Mouse (Mus musculus): ENCODE measurements around the gene Thsd4. TPM values are rescaled to one million over a fixed set of nuclear protein-coding genes. Genes with fewer than 3 reads are reported as not detected.

Gene Thsd4
- polyA plus RNA-seq, 1 experiment: 1.9 TPM

DNA sequence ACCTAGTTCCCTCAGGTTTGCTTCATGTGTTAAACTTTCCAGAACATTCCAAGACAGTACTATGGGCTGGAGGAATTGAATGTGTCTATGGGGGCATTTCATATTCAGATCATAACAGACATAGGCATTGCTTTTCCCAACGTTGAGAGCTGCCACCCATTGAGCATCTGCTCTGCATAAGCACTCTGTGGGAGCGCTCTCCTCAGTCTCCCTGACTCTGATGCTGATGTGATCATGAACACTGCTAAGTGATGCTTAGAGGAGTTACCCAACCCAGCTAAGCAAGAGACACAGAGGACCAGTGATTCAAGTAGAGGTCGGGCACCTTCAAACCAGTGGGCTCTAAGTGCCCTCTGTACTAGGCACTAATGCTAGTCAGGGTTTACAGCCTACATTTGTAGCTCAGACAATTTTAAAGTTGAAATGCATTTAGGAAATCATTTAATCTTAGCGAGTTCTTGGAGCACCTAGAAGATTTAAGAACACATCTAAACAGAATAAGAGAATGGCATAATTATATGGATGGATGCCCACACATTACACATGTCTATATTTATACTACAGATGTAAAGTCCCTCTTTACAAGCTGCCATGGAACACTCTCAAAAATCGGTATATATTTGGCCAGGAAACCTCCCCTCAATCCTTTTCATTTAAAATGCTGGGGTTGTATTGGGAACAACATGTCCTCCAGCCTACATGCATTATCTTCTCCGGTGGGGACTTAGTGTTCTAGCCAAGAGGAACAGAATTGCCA, 392.4 kb downstream of the Thsd4 start:
- Histone ChIP-seq H3K27ac (ENCODE audit: insufficient read depth, low read length) (no peak overlapping the region), H3K36me3 (ENCODE audit: control insufficient read depth, insufficient read depth, low read length, poor library complexity, severe bottlenecking) (no peaks in the 10 kb centered on the region)
- TF ChIP-seq EP300 (IDR thresholded peaks at IDR 0.05; ENCODE audit: insufficient read depth, low read depth, low read length) (no peak), POLR2A (IDR thresholded peaks at IDR 0.05; ENCODE audit: insufficient read depth, low read length) (no peak), CTCF (IDR thresholded peaks at IDR 0.05; ENCODE audit: low read depth, low read length) (no peak)

DNA sequence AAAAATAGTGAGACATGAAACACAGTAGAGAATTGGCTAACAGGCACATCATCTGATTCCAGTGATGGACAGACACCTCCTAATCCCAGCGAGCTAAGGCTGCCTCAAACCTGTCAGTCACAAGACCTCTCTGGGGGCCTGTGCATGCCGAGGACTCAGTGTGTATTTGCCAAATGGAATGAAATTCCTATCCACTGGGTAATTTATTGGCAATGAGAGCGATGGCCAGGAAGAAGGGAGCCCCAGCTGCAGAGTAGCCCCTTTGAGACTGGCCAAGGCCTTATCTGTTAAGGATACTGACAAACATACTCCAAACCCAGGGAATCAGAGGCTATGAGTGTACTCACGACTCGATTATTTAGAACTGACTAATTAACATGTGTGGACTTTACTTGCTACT, 394.9 kb downstream of the Thsd4 start:
- Histone ChIP-seq H3K9me3 (replicated peaks; ENCODE audit: control insufficient read depth, insufficient read depth, low read length, poor library complexity, severe bottlenecking) (no peaks in the 10 kb centered on the region), H3K9ac (ENCODE audit: low read depth, poor library complexity, severe bottlenecking) (no peak overlapping the region), H3K27me3 (ENCODE audit: control insufficient read depth, insufficient read depth, low read length, poor library complexity, severe bottlenecking) (no peaks in the 10 kb centered on the region), H3K4me1 (ENCODE audit: control insufficient read depth, insufficient read depth, low read length) (no peaks in the 10 kb centered on the region), H3K4me3 (ENCODE audit: low read depth, low read length) (no peak overlapping the region), H3K36me3 (ENCODE audit: control insufficient read depth, insufficient read depth, low read length, poor library complexity, severe bottlenecking) (no peaks in the 10 kb centered on the region), H3K27ac (ENCODE audit: insufficient read depth, low read length) (no peak overlapping the region)
- TF ChIP-seq POLR2A (IDR thresholded peaks at IDR 0.05; ENCODE audit: insufficient read depth, low read length) (no peak), EP300 (IDR thresholded peaks at IDR 0.05; ENCODE audit: insufficient read depth, low read depth, low read length) (no peak), CTCF (IDR thresholded peaks at IDR 0.05; ENCODE audit: low read depth, low read length) (no peak)

More for the DNA sequence above, 392.4 kb downstream of the Thsd4 start:
- Histone ChIP-seq H3K27me3 (ENCODE audit: control insufficient read depth, insufficient read depth, low read length, poor library complexity, severe bottlenecking) (no peaks in the 10 kb centered on the region), H3K4me1 (ENCODE audit: control insufficient read depth, insufficient read depth, low read length) (no peaks in the 10 kb centered on the region), H3K9ac (ENCODE audit: low read depth, poor library complexity, severe bottlenecking) (no peak overlapping the region), H3K4me3 (ENCODE audit: low read depth, low read length) (no peak overlapping the region), H3K9me3 (replicated peaks; ENCODE audit: control insufficient read depth, insufficient read depth, low read length, poor library complexity, severe bottlenecking) (no peaks in the 10 kb centered on the region)

DNA sequence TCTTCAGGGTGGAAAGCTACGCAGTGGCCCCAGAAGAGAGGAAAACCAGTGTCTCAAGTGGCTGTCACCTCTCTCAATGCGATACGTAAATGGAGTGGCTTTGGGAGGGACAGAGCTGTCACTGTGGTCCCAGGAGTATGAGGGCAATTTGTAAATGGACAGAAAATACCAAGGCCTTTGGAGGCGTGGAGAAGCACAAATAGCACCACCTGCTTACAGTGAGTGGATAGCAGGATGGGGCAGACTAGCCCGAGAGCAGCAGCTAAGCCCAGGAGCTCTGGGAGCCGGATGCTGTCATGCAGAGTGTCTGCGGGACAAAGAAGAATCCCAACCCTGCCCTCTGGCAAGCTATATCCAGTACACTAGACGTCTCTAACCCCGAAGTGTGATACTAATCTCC, 397.7 kb downstream of the Thsd4 start:
- no peak overlapping the region for H3K4me3 ChIP-seq (ENCODE audit: low read depth, low read length)
- no peaks in the 10 kb centered on the region for H3K9me3 ChIP-seq (replicated peaks; ENCODE audit: control insufficient read depth, insufficient read depth, low read length, poor library complexity, severe bottlenecking)
- H3K27ac ChIP-seq (ENCODE audit: insufficient read depth, low read length): no peak overlapping the region
- H3K36me3 ChIP-seq (ENCODE audit: control insufficient read depth, insufficient read depth, low read length, poor library complexity, severe bottlenecking): no peaks in the 10 kb centered on the region
- TF ChIP-seq CTCF (IDR thresholded peaks at IDR 0.05; ENCODE audit: low read depth, low read length) (no peak), EP300 (IDR thresholded peaks at IDR 0.05; ENCODE audit: insufficient read depth, low read depth, low read length) (no peak), POLR2A (IDR thresholded peaks at IDR 0.05; ENCODE audit: insufficient read depth, low read length) (no peak)
- no peaks in the 10 kb centered on the region for H3K27me3 ChIP-seq (ENCODE audit: control insufficient read depth, insufficient read depth, low read length, poor library complexity, severe bottlenecking)
- H3K9ac ChIP-seq (ENCODE audit: low read depth, poor library complexity, severe bottlenecking): no peak overlapping the region
- H3K4me1 ChIP-seq (ENCODE audit: control insufficient read depth, insufficient read depth, low read length): no peaks in the 10 kb centered on the region

DNA sequence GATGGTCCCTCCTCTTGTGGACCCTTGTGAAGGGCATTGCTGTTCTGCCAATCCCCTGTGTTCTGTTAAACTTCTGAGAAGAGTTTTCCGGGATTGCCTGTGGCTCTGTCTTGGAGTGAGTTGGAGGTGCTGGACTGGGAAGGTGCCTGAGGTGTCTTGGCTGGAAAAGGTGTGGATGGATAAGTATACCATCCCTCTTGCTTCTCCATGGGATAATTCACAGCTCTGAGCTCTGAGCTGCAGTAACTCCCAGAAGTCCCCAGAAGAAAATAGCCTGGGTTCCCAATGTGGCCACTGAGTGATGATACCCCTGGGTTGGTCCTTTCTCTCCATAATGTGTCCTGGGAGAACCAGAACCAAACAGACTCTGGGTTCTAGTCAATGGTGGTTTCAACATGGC, 398.8 kb downstream of the Thsd4 start:
- Histone ChIP-seq H3K27ac (ENCODE audit: insufficient read depth, low read length) (no peak overlapping the region), H3K9me3 (replicated peaks; ENCODE audit: control insufficient read depth, insufficient read depth, low read length, poor library complexity, severe bottlenecking) (no peaks in the 10 kb centered on the region), H3K4me1 (ENCODE audit: control insufficient read depth, insufficient read depth, low read length) (no peaks in the 10 kb centered on the region), H3K4me3 (ENCODE audit: low read depth, low read length) (no peak overlapping the region), H3K27me3 (ENCODE audit: control insufficient read depth, insufficient read depth, low read length, poor library complexity, severe bottlenecking) (no peaks in the 10 kb centered on the region), H3K36me3 (ENCODE audit: control insufficient read depth, insufficient read depth, low read length, poor library complexity, severe bottlenecking) (no peaks in the 10 kb centered on the region), H3K9ac (ENCODE audit: low read depth, poor library complexity, severe bottlenecking) (no peak overlapping the region)
- no peak for TF ChIP-seq POLR2A (IDR thresholded peaks at IDR 0.05; ENCODE audit: insufficient read depth, low read length)
- TF ChIP-seq EP300 (IDR thresholded peaks at IDR 0.05; ENCODE audit: insufficient read depth, low read depth, low read length): no peak
- TF ChIP-seq CTCF (IDR thresholded peaks at IDR 0.05; ENCODE audit: low read depth, low read length): no peak

DNA sequence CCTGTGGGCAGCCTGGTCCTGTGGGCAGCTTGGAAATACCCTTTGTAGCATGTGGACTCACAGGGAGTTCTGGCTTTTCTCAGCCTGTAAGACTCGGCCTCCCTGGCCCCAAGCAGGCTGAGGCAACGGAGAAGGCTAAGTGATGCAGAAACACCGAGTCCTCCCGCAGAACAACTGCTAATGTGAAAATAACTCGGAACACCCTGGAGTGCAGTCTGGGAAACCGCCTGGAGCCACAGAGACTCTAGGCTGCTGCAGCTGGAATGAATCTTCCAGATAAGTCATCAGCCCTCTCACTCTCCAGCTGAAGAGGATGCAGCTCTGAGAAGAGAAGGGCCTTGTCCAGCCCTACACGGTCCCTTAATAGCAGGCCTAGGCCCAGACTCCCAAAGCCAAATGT, 402.0 kb downstream of the Thsd4 start:
- Histone ChIP-seq H3K27me3 (ENCODE audit: control insufficient read depth, insufficient read depth, low read length, poor library complexity, severe bottlenecking) (no peaks in the 10 kb centered on the region), H3K9me3 (replicated peaks; ENCODE audit: control insufficient read depth, insufficient read depth, low read length, poor library complexity, severe bottlenecking) (no peaks in the 10 kb centered on the region), H3K36me3 (ENCODE audit: control insufficient read depth, insufficient read depth, low read length, poor library complexity, severe bottlenecking) (no peaks in the 10 kb centered on the region), H3K9ac (ENCODE audit: low read depth, poor library complexity, severe bottlenecking) (no peak overlapping the region), H3K27ac (ENCODE audit: insufficient read depth, low read length) (no peak overlapping the region), H3K4me1 (ENCODE audit: control insufficient read depth, insufficient read depth, low read length) (no peaks in the 10 kb centered on the region), H3K4me3 (ENCODE audit: low read depth, low read length) (no peak overlapping the region)
- no peak for TF ChIP-seq EP300 (IDR thresholded peaks at IDR 0.05; ENCODE audit: insufficient read depth, low read depth, low read length)
- TF ChIP-seq POLR2A (IDR thresholded peaks at IDR 0.05; ENCODE audit: insufficient read depth, low read length): no peak
- no peak for TF ChIP-seq CTCF (IDR thresholded peaks at IDR 0.05; ENCODE audit: low read depth, low read length)

DNA sequence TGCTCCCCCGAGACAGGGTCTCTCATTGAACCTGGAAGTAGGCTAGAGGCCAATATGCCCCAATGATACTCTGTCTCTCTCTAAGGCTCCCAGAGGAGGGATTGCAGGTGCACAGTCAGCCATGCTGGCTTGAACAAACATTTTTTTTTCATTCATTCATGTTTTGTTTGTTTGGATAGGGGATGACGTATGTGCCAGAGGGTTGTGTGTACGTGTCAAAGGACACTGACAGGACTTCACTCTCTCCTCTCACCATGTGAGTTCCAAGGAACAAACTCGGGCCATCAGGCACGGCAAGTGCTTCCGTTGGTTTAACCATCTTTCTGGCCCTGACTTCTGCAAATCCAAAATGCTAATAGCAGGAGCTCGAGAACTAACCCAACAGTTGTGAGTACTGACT, 404.0 kb downstream of the Thsd4 start:
- no peak overlapping the region for H3K9ac ChIP-seq (ENCODE audit: low read depth, poor library complexity, severe bottlenecking)
- no peaks in the 10 kb centered on the region for H3K36me3 ChIP-seq (ENCODE audit: control insufficient read depth, insufficient read depth, low read length, poor library complexity, severe bottlenecking)
- no peak overlapping the region for H3K4me3 ChIP-seq (ENCODE audit: low read depth, low read length)
- no peak overlapping the region for H3K27ac ChIP-seq (ENCODE audit: insufficient read depth, low read length)
- H3K27me3 ChIP-seq (ENCODE audit: control insufficient read depth, insufficient read depth, low read length, poor library complexity, severe bottlenecking): no peaks in the 10 kb centered on the region
- no peaks in the 10 kb centered on the region for H3K9me3 ChIP-seq (replicated peaks; ENCODE audit: control insufficient read depth, insufficient read depth, low read length, poor library complexity, severe bottlenecking)
- H3K4me1 ChIP-seq (ENCODE audit: control insufficient read depth, insufficient read depth, low read length): no peaks in the 10 kb centered on the region
- no peak for TF ChIP-seq POLR2A (IDR thresholded peaks at IDR 0.05; ENCODE audit: insufficient read depth, low read length)
- no peak for TF ChIP-seq CTCF (IDR thresholded peaks at IDR 0.05; ENCODE audit: low read depth, low read length)
- no peak for TF ChIP-seq EP300 (IDR thresholded peaks at IDR 0.05; ENCODE audit: insufficient read depth, low read depth, low read length)
